Mouse (Mus musculus) layer of hippocampus, postnatal 10 days (tissue): ENCODE data around the gene Ctsh. TPM values are rescaled to one million over a fixed set of nuclear protein-coding genes. Genes with fewer than 3 reads are reported as not detected.
"Not testable (repeated sequence)": the region's sequence is repeated elsewhere in the genome, so short reads cannot be mapped to it uniquely, and the experiment has no call there.

Experiments
- DNase-seq, 2 experiments: peaks; one replicate each; pipeline ENCODE4 v3.0.0; 2021; ENCODE audit warnings: low spot score in 2 of 2
- long read RNA-seq: library from polyadenylated mRNA; stranded (forward); transcript quantifications from one replicate; pipeline ENCODE4 v2.0.0, GENCODE M21; 2023
- total RNA-seq, 2 experiments: library from RNA; stranded (reverse); gene quantifications; 2 replicates each; pipeline ENCODE4 v1.2.3; 2021

Gene Ctsh
- total RNA-seq = 10 to 100 TPM; 29.2 to 32.6 TPM
- long read RNA-seq, transcript Ctsh-201 (12 exons, 1,617 nt) = major isoform, 41 of 42 reads
- long read RNA-seq, partial matches to known transcripts = 0 of 42 reads
- long read RNA-seq, other reads (novel, unspliced or antisense) = 0 of 42 reads

- DNase-seq = no peak
Measured at GRCm38 (mm10) chr9:90053852-90054251, at the start of gene Ctsh. Ctsh (plus strand) TSS chr9:90054152.

GRCm38 (mm10) chr9:90006432-90006831, 47.5 kb upstream of the Ctsh start:
- DNase-seq = no peak

GRCm38 (mm10) chr9:90007094-90007493, 46.9 kb upstream of the Ctsh start:
- DNase-seq = no peak

GRCm38 (mm10) chr9:90008138-90008537, 45.8 kb upstream of the Ctsh start:
- DNase-seq = no peak

GRCm38 (mm10) chr9:90011849-90012248, 42.1 kb upstream of the Ctsh start:
- no peak for DNase-seq

- DNase-seq = no peak
Measured at GRCm38 (mm10) chr9:90014649-90015048, 39.3 kb upstream of the Ctsh start.

GRCm38 (mm10) chr9:90016204-90016603, 37.7 kb upstream of the Ctsh start:
- no peak for DNase-seq

GRCm38 (mm10) chr9:90020866-90021265, 33.1 kb upstream of the Ctsh start:
- peak; percentile 45 to 67 for DNase-seq

GRCm38 (mm10) chr9:90021442-90021841, 32.5 kb upstream of the Ctsh start:
- no peak for DNase-seq

- no peak for DNase-seq
Measured at GRCm38 (mm10) chr9:90027709-90028108, 26.2 kb upstream of the Ctsh start.

- DNase-seq = no peak
Measured at GRCm38 (mm10) chr9:90033922-90034321, 20.0 kb upstream of the Ctsh start.

- DNase-seq = no peak
Measured at GRCm38 (mm10) chr9:90035168-90035567, 18.8 kb upstream of the Ctsh start.

- no peak for DNase-seq
Measured at GRCm38 (mm10) chr9:90035794-90036193, 18.2 kb upstream of the Ctsh start.

GRCm38 (mm10) chr9:90036313-90036712, 17.6 kb upstream of the Ctsh start:
- DNase-seq = no peak

GRCm38 (mm10) chr9:90038535-90038934, 15.4 kb upstream of the Ctsh start:
- DNase-seq = no peak

GRCm38 (mm10) chr9:90040916-90041315, 13.0 kb upstream of the Ctsh start:
- no peak for DNase-seq

- DNase-seq = no peak
Measured at GRCm38 (mm10) chr9:90041556-90041955, 12.4 kb upstream of the Ctsh start.

- DNase-seq = not testable (repeated sequence)
Measured at GRCm38 (mm10) chr9:90042906-90043305, 11.0 kb upstream of the Ctsh start.

- DNase-seq = no peak
Measured at GRCm38 (mm10) chr9:90045191-90045590, 8.8 kb upstream of the Ctsh start.

- DNase-seq = no peak
Measured at GRCm38 (mm10) chr9:90047937-90048627, 5.9 kb upstream of the Ctsh start.

GRCm38 (mm10) chr9:90054371-90055145, 606 bp downstream of the Ctsh start:
- DNase-seq = peak; percentile 17 to 43

- no peak for DNase-seq
Measured at GRCm38 (mm10) chr9:90055409-90055808, 1.5 kb downstream of the Ctsh start.
